Mouse (Mus musculus) activated CD4-positive, CD25-positive, alpha-beta regulatory T cell, adult 9 weeks (primary cell): ENCODE results near the gene Rab3d. TPM values are rescaled to one million over a fixed set of nuclear protein-coding genes. Genes with fewer than 3 reads are reported as not detected.

Source experiments
- polyA plus RNA-seq: library from polyadenylated mRNA; unstranded; fragments of 100-300 nt; shearing (Covaris generic); gene quantifications from one replicate; pipeline ENCODE4 v1.2.1, GENCODE M21; 2017

Rab3d gene
- polyA plus RNA-seq, result 11.8 TPM

GRCm38 (mm10) chr9:21918035-21918592, at the start of gene Rab3d:
Gene Rab3d (minus strand): TSS chr9:21918192.

DNA sequence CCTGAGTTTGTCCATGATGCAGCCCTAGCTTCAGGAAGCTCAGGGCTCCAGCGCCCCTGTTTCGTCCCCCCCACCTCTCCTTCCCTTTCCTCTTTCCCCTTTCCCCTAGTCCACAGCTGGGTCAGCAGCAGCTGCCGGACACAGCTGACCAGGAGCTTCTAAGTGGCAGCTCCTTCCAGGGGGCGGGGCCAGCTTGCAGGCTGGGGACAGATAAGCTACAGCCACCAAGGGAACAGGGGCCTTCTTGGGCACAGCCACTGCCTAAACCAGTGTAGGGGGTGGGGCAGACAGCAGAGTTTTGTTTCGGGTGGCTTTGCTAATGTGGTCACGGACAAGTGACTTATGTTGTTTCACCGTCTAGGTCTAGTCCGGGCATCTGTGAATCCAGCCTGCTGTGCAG, 45.4 kb upstream of the Rab3d start, which contains the start of gene Epor:
Gene Epor, minus strand, starts transcription at position 90 of the 400 bp plus-strand sequence.

GRCm38 (mm10) chr9:21955570-21956281, 37.7 kb upstream of the Rab3d start, which contains the start of gene Swsap1:
Gene Swsap1 (plus strand): TSS chr9:21955755.

GRCm38 (mm10) chr9:21936692-21937570, 18.9 kb upstream of the Rab3d start, which contains the start of gene Plppr2:
Gene Plppr2 (plus strand): TSS chr9:21937033.

GRCm38 (mm10) chr9:21927208-21927753, 9.3 kb upstream of the Rab3d start, which contains the start of the genes Ccdc159 and Tmem205:
Gene Ccdc159 (plus strand): TSS chr9:21927471.
Gene Tmem205 (minus strand): TSS chr9:21927556.

Other genes with a start within 250 kb of the Rab3d start
- gene Ldlr, start 194.7 kb downstream of the Rab3d start, polyA plus RNA-seq, result 37.3 TPM
- gene Spc24, start 157.9 kb downstream of the Rab3d start, polyA plus RNA-seq, result 11.6 TPM
- gene Kank2, start 119.4 kb downstream of the Rab3d start, polyA plus RNA-seq, result not detected
- gene Angptl8, start 82.7 kb downstream of the Rab3d start, polyA plus RNA-seq, result not detected
- 4.0 TPM for gene Dock6, start 65.6 kb downstream of the Rab3d start, polyA plus RNA-seq
- 0.42 TPM for gene Ccdc159, start 9.3 kb upstream of the Rab3d start, polyA plus RNA-seq
- gene Tmem205, start 9.4 kb upstream of the Rab3d start, polyA plus RNA-seq, result 5.5 TPM
- gene Plppr2, start 18.8 kb upstream of the Rab3d start, polyA plus RNA-seq, result 1.8 TPM
- 9.2 TPM for gene Swsap1, start 37.6 kb upstream of the Rab3d start, polyA plus RNA-seq
- 1.1 TPM for gene Epor, start 45.3 kb upstream of the Rab3d start, polyA plus RNA-seq
- not detected for gene Rgl3, start 71.3 kb upstream of the Rab3d start, polyA plus RNA-seq
- gene Ccdc151, start 84.4 kb upstream of the Rab3d start, polyA plus RNA-seq, result not detected
- 102 TPM for gene Prkcsh, start 84.6 kb upstream of the Rab3d start, polyA plus RNA-seq
- gene Elavl3, start 133.8 kb upstream of the Rab3d start, polyA plus RNA-seq, result not detected
- gene Gm49318, start 153.1 kb upstream of the Rab3d start, polyA plus RNA-seq, result not detected
- gene Zfp653, start 153.2 kb upstream of the Rab3d start, polyA plus RNA-seq, result 6.0 TPM
- gene Ecsit, start 167.2 kb upstream of the Rab3d start, polyA plus RNA-seq, result 44.4 TPM
- gene Cnn1, start 181.0 kb upstream of the Rab3d start, polyA plus RNA-seq, result not detected
- 90.5 TPM for gene Elof1, start 199.0 kb upstream of the Rab3d start, polyA plus RNA-seq
- 236 TPM for gene Acp5, start 217.5 kb upstream of the Rab3d start, polyA plus RNA-seq
- gene Pigyl, start 238.7 kb upstream of the Rab3d start, polyA plus RNA-seq, result 39.5 TPM